Mouse (Mus musculus) kidney, embryonic 15.5 days (tissue): ENCODE measurements around the gene Tmem239. TPM values are rescaled to one million over a fixed set of nuclear protein-coding genes. Genes with fewer than 3 reads are reported as not detected.

Experiments used
- ATAC-seq: fragments of 200-750 bp; cut with Nextera tagmentation; replicated peaks from 2 replicates; pipeline ENCODE4 v1.8.0; 2017; ENCODE audit warnings: moderate TSS enrichment; ENCODE audit not compliant: low FRiP score
- H3K27ac ChIP-seq: fragments of 300-500 bp; sonication (generic); 2 replicates; pipeline ENCODE4 v1.5.1; 2015; ENCODE audit warnings: mild to moderate bottlenecking, inconsistent platforms
- H3K27me3 ChIP-seq: fragments of 300-500 bp; sonication (generic); 2 replicates; pipeline ENCODE4 v1.6.1; 2015; ENCODE audit warnings: inconsistent platforms
- H3K36me3 ChIP-seq: fragments of 300-500 bp; sonication (generic); 2 replicates; pipeline ENCODE4 v1.6.1; 2015; ENCODE audit warnings: inconsistent platforms
- H3K4me1 ChIP-seq: fragments of 300-500 bp; sonication (generic); 2 replicates; pipeline ENCODE4 v1.6.1; 2015; ENCODE audit warnings: inconsistent platforms
- H3K4me2 ChIP-seq: fragments of 300-500 bp; sonication (generic); 2 replicates; pipeline ENCODE4 v1.6.1; 2015; ENCODE audit warnings: moderate library complexity, mild to moderate bottlenecking, inconsistent platforms
- H3K4me3 ChIP-seq: fragments of 300-500 bp; sonication (generic); replicated peaks from 2 replicates; pipeline ENCODE4 v1.5.1; 2015; ENCODE audit warnings: mild to moderate bottlenecking, inconsistent platforms
- H3K9ac ChIP-seq: fragments of 300-500 bp; sonication (generic); 2 replicates; pipeline ENCODE4 v1.6.1; 2015; ENCODE audit warnings: mild to moderate bottlenecking, inconsistent platforms
- H3K9me3 ChIP-seq: fragments of 300-500 bp; sonication (generic); replicated peaks from 2 replicates; pipeline ENCODE4 v1.6.1; 2016; ENCODE audit warnings: inconsistent platforms
- WGBS: fragments of 180-500 bp; shearing (Covaris S2); methylation state at CpG from one replicate; pipeline ENCODE4 v1.1.7; 2015; ENCODE audit warnings: mixed read lengths; 5-methylcytosine and 5-hydroxymethylcytosine counted together
- polyA plus RNA-seq: library from polyadenylated mRNA; unstranded; fragments of >200 nt; fragmentation: Nextera tagmentation; extraction: Ambion mirVana; gene quantifications from 2 replicates; pipeline ENCODE4 v1.2.1, GENCODE M21; 2015

Tmem239 gene
- polyA plus RNA-seq, 1 experiment from 2014 or later = not detected

GRCm38 (mm10) chr2:130414094-130414856 lies 8.0 kb downstream of the Tmem239 start:
- Histone ChIP-seq H3K4me2 (no peak overlapping the region), H3K27ac (no peak overlapping the region), H3K4me3 (no peak overlapping the region), H3K36me3 (peaks cover 12% of the 10 kb centered on the region), H3K9ac (no peak overlapping the region), H3K9me3 (no peaks in the 10 kb centered on the region), H3K4me1 (peaks cover 5% of the 10 kb centered on the region), H3K27me3 (no peaks in the 10 kb centered on the region)
- no peak for ATAC-seq
- 74% methylated on average over 6 of the region's 6 CpGs for WGBS

DNA sequence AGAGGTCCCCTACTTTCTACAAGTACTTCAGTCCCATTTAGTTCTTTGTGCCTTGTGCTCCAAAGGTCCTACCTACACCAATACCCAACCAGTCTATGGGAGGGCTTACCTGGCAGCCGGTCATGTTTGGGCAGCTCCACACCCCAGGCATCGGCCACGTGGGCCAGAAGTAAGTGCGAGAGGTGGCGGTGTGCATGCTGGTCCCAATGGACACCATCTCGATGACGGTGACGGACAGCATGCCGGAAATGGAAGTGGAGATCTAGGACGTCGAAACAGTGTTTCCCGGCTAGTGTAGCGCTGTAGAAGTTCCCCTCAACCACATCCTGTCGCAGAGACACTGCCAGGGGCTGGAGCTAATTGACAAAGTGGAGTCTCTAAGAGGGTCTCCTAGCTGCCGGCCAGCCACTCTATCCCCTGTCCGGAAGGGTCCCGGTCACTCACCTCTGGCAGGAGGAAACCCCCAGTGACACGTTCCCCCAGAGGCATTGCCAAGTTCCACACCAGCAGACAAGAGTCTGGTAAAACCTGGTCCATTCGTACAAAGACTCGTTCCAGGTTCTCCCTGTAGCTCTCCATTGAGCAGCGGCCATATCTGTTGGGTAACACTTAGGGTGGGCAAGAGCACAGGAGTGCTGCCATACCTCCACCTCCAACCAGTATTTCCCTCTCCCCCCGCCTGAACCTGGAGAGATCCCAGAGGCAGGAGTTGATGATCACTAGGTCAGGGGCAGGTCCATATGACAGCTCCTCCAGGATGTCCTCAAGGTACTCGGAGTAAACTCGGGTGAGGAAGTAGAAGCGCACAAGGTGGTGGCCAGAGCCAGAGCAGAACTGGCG lies 15.7 kb downstream of the Tmem239 start:
- Histone ChIP-seq H3K36me3 (peaks cover 40% of the 10 kb centered on the region), H3K27me3 (no peaks in the 10 kb centered on the region), H3K4me1 (peaks cover 22% of the 10 kb centered on the region), H3K9me3 (no peaks in the 10 kb centered on the region), H3K4me3 (no peak overlapping the region), H3K9ac (no peak overlapping the region), H3K4me2 (no peak overlapping the region), H3K27ac (no peak overlapping the region)
- WGBS = 94% methylated on average over 26 of the region's 26 CpGs
- ATAC-seq = no peak

DNA sequence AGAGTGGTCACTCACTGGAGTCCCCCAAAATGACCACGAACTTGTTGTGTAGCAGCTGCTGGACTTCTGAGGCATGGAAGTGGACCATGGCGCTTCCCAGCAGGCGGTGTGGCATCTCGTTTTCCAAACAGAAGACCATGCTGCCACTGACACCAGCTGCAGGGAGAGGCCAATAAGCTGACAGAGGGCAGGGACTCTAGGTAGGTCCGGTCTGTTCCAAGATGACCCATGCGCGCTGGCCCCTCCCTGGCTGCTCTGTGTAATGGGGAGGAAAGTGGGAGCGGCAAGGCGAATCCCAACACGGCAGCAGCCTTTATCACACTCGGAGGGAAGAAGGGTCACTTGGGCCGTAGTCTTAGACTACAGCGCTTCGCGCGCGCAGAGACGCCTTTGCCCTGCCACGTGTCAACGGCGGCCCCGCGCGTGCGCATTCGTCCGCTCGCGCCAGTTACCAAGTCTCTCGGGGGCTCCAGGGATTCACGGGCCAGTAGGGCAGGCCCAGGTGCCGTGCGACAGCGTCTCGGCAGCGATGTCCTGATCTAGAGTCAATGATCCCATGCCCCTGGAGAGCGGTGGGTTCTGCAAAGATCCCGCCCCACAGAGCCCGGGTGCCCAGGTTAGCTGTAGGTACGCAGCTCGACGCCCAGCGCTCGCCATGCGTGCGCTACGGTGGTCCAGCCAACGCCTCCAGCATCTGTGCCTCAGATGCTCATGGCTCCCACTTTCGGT lies 17.3 kb downstream of the Tmem239 start:
- H3K27me3 ChIP-seq = no peaks in the 10 kb centered on the region
- H3K4me2 ChIP-seq = peak overlapping the region; percentile 97
- WGBS = 12% methylated on average over 49 of the region's 49 CpGs
- H3K27ac ChIP-seq = peak overlapping the region; percentile 91
- peak overlapping the region; percentile 83 for H3K4me3 ChIP-seq
- H3K36me3 ChIP-seq = peaks cover 41% of the 10 kb centered on the region
- H3K4me1 ChIP-seq = peaks cover 22% of the 10 kb centered on the region
- peak overlapping the region; percentile 86 for H3K9ac ChIP-seq
- peak; percentile 73 for ATAC-seq
- H3K9me3 ChIP-seq = no peaks in the 10 kb centered on the region

- peaks cover 22% of the 10 kb centered on the region for H3K4me1 ChIP-seq
- H3K36me3 ChIP-seq = peaks cover 33% of the 10 kb centered on the region
- WGBS = under 1% methylated on average over 58 of the region's 58 CpGs
- peak within 1 kb of the TSS; percentile 91 for H3K27ac ChIP-seq
- peak within 1 kb of the TSS; percentile 97 for H3K4me2 ChIP-seq
- no peaks in the 10 kb centered on the region for H3K27me3 ChIP-seq
- H3K4me3 ChIP-seq = peak within 1 kb of the TSS; percentile 83
- peak within 1 kb of the TSS; percentile 86 for H3K9ac ChIP-seq
- peak; percentile 96 for ATAC-seq
- no peaks in the 10 kb centered on the region for H3K9me3 ChIP-seq
Measured at GRCm38 (mm10) chr2:130424126-130424853, 18.0 kb downstream of the Tmem239 start, which contains the start of the genes Vps16 and Pced1a. Gene Vps16, plus strand, starts transcription at chr2:130424339. Gene Pced1a, minus strand, starts transcription at chr2:130424701.

DNA sequence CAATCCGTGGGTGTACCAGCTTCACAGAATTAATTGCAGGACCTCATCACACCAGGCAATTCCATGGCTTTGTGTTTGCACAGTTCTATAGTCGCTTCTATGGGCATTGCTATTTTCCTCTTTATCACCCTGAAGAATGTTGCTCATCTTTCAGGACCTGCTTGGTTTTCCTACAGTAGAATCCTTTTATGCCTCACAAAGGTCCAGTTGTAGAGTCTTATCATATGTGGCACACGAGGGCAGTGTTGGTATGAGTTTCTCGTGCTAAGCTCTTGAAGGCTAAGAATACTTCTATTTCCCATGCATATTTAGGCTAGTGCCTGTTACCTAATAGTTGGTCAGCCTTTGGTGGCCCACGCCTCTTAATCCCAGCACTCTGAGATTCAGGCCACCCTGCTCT lies 18.8 kb downstream of the Tmem239 start:
- peak overlapping the region; percentile 91; the same call in 1 of the 2 replicates for H3K27ac ChIP-seq
- no peak for ATAC-seq
- H3K36me3 ChIP-seq = peaks cover 26% of the 10 kb centered on the region
- H3K9ac ChIP-seq = peak overlapping the region; percentile 86
- no peaks in the 10 kb centered on the region for H3K9me3 ChIP-seq
- H3K4me3 ChIP-seq = peak overlapping the region; percentile 83
- peaks cover 22% of the 10 kb centered on the region for H3K4me1 ChIP-seq
- peak overlapping the region; percentile 97 for H3K4me2 ChIP-seq
- H3K27me3 ChIP-seq = no peaks in the 10 kb centered on the region
- 34% methylated on average over 5 of the region's 5 CpGs for WGBS

GRCm38 (mm10) chr2:130429851-130430250 lies 23.6 kb downstream of the Tmem239 start:
- Histone ChIP-seq H3K9me3 (no peaks in the 10 kb centered on the region), H3K36me3 (peaks cover 17% of the 10 kb centered on the region; the same call in 1 of the 2 replicates), H3K27me3 (no peaks in the 10 kb centered on the region), H3K27ac (peak overlapping the region; percentile 66), H3K4me3 (no peak overlapping the region), H3K9ac (no peak overlapping the region), H3K4me2 (no peak overlapping the region), H3K4me1 (peaks cover 25% of the 10 kb centered on the region)
- ATAC-seq = peak; percentile 57
- 36% methylated on average over 2 of the region's 2 CpGs for WGBS

DNA sequence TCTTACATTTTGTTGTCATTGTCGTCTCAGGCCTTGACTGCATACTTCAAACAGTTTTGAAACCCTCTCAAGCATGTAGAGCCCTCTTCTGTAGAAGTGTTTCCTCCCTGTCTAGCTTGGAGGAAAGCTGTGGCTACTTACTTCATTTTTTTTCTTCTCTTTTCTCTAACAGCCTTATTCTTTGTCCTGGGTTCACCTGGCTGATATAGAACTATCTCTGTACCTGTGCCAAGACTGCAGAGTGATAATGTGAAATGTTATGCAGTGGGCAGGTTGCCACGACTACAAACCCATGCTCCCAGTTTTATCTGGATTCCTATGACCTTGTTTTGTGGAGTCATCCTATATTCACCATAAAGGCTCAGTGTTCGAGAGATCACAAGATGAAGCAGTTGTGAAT lies 24.2 kb downstream of the Tmem239 start:
- ATAC-seq = no peak
- H3K27me3 ChIP-seq = no peaks in the 10 kb centered on the region

DNA sequence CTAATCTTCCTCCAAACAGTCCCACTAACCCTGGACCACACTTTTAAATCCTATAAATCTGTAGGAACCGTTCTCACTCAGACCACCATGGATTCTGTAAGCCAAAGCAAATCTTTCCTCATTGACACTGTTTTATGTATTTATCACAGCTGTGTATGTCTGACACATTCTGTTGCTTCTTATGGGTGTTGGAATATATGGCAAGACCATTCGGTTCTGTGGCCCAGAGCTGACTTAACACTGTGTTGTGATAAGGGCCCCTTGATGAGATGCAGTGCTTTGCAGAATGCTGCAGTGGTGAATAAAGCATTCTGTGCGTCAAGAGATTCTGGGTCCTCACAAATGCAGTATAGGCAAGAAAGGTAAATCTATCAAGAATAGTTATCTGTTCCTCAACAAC lies 25.9 kb downstream of the Tmem239 start:
- WGBS = 88% methylated on average over 3 of the region's 3 CpGs

More for the DNA sequence above, 24.2 kb downstream of the Tmem239 start:
- 66% methylated on average over 3 of the region's 3 CpGs for WGBS
- peaks cover 19% of the 10 kb centered on the region for H3K4me1 ChIP-seq
- peak overlapping the region; percentile 37 for H3K27ac ChIP-seq
- no peak overlapping the region for H3K4me3 ChIP-seq
- H3K4me2 ChIP-seq = no peak overlapping the region
- peaks cover 17% of the 10 kb centered on the region; the same call in 1 of the 2 replicates for H3K36me3 ChIP-seq
- no peak overlapping the region for H3K9ac ChIP-seq
- H3K9me3 ChIP-seq = no peaks in the 10 kb centered on the region

GRCm38 (mm10) chr2:130433152-130433551 lies 26.9 kb downstream of the Tmem239 start:
- peaks cover 27% of the 10 kb centered on the region for H3K36me3 ChIP-seq
- 19% methylated on average over 4 of the region's 4 CpGs for WGBS
- no peak overlapping the region for H3K4me2 ChIP-seq
- ATAC-seq = 0 out of 2 replicates have a peak, but pooled peaks have one; percentile 40
- H3K9me3 ChIP-seq = no peaks in the 10 kb centered on the region
- no peak overlapping the region for H3K9ac ChIP-seq
- H3K4me3 ChIP-seq = no peak overlapping the region
- no peaks in the 10 kb centered on the region for H3K27me3 ChIP-seq
- H3K4me1 ChIP-seq = peaks cover 18% of the 10 kb centered on the region
- no peak overlapping the region for H3K27ac ChIP-seq

More for the DNA sequence above, 25.9 kb downstream of the Tmem239 start:
- ATAC-seq = no peak
- Histone ChIP-seq H3K4me2 (no peak overlapping the region), H3K27ac (no peak overlapping the region), H3K9ac (no peak overlapping the region), H3K9me3 (no peaks in the 10 kb centered on the region), H3K27me3 (no peaks in the 10 kb centered on the region), H3K36me3 (peaks cover 23% of the 10 kb centered on the region; the same call in 1 of the 2 replicates), H3K4me3 (no peak overlapping the region), H3K4me1 (peaks cover 18% of the 10 kb centered on the region)

DNA sequence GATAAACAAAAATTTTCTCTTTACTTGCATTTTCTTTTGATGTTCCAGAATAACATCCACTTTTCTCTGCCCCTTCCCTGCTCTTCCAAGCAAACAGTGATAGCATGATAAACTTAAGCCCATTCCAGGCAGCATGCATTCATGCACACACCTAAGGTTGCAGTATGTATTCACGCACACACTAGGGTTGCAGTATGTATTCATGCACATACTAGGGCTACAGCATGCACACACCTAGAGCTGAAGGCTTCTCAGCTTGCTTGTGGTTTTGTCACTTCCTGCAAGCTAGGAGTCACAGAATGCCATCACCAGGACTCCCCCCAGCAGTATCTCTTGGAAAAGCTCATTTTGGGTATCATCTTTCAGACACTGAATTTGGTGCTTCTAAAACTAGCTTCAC lies 30.5 kb downstream of the Tmem239 start:
- Histone ChIP-seq H3K27me3 (no peaks in the 10 kb centered on the region), H3K4me3 (no peak overlapping the region), H3K9me3 (no peaks in the 10 kb centered on the region), H3K4me1 (peaks cover 4% of the 10 kb centered on the region; the same call in 1 of the 2 replicates), H3K4me2 (no peak overlapping the region), H3K27ac (no peak overlapping the region), H3K36me3 (peaks cover 60% of the 10 kb centered on the region), H3K9ac (no peak overlapping the region)
- no peak for ATAC-seq
- 98% methylated on average over 1 of the region's 1 CpGs for WGBS

GRCm38 (mm10) chr2:130438861-130439260 lies 32.6 kb downstream of the Tmem239 start:
- WGBS = 92% methylated on average over 3 of the region's 3 CpGs
- Histone ChIP-seq H3K36me3 (peaks cover 73% of the 10 kb centered on the region), H3K4me3 (no peak overlapping the region)

More at GRCm38 (mm10) chr2:130438861-130439260, 32.6 kb downstream of the Tmem239 start:
- Histone ChIP-seq H3K27me3 (no peaks in the 10 kb centered on the region), H3K4me1 (no peaks in the 10 kb centered on the region), H3K9ac (no peak overlapping the region), H3K9me3 (no peaks in the 10 kb centered on the region), H3K4me2 (no peak overlapping the region), H3K27ac (no peak overlapping the region)
- no peak for ATAC-seq
